Mouse (Mus musculus) kidney, adult 8-10 months (tissue): Measurements from ENCODE around the gene Zfp935.
"Not testable (repeated sequence)": the region's sequence is repeated elsewhere in the genome, so short reads cannot be mapped to it uniquely, and the experiment has no call there.

Source experiments
- DNase-seq, 2 experiments: peaks; one replicate each; pipeline ENCODE4 v3.0.0; 2022

Gene Zfp935

GRCm38 (mm10) chr13:62558189-62559110 is at the start of gene Zfp935:
Gene Zfp935 (minus strand): TSS chr13:62558511.
- DNase-seq, result peak; percentile 81 to 82

DNA sequence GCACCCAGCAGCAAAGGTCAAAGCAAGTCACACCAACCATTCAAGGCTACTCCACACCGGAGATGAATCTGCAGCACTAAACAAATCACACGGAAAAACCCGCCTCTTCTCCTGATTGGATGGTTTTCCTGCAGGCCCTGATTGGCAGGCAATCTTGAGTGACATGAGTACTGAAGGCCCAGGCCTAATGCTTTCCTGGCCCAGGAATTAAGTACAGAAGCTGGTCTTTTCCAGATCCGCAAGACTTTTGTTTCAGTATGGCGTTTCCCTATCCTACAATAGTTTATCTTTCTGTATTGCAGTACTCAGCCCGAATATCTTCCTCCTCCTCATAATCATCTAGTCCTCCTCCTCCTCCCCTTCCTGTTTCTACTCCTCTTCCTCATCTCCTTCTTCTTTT is 12.8 kb upstream of the Zfp935 start, which contains the start of gene Zfp934:
TSS of gene Zfp934 (minus strand) at position 101 of the 400 bp plus-strand sequence.
- not testable (repeated sequence) for DNase-seq

GRCm38 (mm10) chr13:62561696-62562095 is 3.4 kb upstream of the Zfp935 start:
- peak in 1 of 2 experiments; percentile 11 for DNase-seq

DNA sequence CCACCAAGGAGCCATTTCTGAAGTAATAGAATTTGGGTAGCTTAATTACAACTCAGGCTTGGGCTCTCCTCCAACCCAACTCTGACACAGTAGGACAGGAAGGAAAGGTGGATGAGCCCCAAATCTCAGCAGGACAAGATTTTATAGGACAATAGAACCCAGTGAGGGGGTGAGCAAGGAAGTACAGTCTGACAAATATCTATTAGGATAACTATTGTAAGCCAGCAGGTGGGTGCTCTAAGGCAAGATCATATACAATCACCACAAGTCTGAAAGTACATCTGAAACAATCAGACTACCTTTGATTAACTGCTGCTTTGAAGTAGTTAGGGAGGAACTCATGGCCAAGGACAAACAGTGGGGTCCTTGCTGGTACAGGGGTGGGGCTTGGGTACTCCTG is 28.2 kb downstream of the Zfp935 start:
- DNase-seq, result not testable (repeated sequence)

- DNase-seq, result not testable (repeated sequence)
These were observed 47.5 kb downstream of the Zfp935 start for GRCm38 (mm10) chr13:62510641-62511420.

GRCm38 (mm10) chr13:62472661-62473060 is 85.7 kb downstream of the Zfp935 start:
- peak; percentile 6 to 13 for DNase-seq

- peak in 1 of 2 experiments; percentile 8 for DNase-seq
These were observed 88.4 kb downstream of the Zfp935 start for GRCm38 (mm10) chr13:62469947-62470346.

DNA sequence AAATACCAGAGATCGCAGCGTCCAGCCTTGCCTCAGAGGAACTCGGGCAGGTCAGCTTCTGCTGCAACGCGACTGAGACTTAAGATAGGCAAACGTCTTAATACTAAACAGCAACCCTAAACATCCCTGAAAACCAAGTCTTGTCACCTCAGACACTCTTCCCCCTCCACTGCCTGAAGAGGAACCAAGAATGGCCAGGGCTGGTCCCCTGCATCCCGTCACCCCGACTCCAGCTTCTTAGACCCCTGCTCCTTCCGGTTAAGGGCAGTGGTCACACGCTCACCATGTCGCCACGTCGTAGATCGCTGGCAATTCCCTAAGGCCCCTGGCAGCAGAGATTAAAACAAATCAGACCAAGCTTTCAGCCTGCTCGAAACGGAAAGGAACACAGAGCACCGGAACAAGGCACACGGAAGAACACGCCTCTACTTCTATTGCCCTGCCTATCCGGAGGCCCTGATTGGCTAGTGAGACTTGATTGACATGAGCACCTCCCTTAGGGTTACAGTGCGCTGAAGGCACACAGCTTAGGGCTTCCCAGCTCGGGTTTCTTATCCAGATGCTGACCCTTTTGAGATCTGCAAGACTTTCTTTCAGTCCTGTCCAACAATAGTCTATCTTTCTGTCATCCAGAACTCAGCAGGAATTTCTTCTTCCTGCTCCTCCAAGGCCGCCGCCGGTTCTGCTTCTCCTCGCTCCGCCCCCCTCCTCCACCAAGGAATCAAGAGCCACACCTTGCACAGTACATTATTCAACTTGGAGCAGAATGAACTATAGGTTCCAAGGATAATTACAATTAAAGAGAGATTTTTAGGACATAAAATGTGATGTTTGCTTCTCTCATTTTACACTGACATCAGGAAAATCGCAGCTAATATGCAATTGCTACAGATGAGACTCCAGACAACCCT is 91.6 kb downstream of the Zfp935 start, which contains the start of gene Gm49359:
TSS of gene Gm49359 (minus strand) at position 409 of the 911 bp plus-strand sequence.
- DNase-seq, result peak; percentile 90 to 93
